Mouse (Mus musculus): Measurements from ENCODE around the gene Dpp8.

- TF ChIP-seq ZC3H11A (IDR thresholded peaks at IDR 0.05; ENCODE audit: borderline replicate concordance, low read depth, low read length) (no peak), ZNF384 (IDR thresholded peaks at IDR 0.05; ENCODE audit: low read depth, low read length) (no peak)
These were observed 45.3 kb downstream of the Dpp8 start for GRCm38 (mm10) chr9:65077536-65077935.
